Mouse (Mus musculus): ENCODE results near the gene Kri1.
"Not testable (repeated sequence)": the region's sequence is repeated elsewhere in the genome, so short reads cannot be mapped to it uniquely, and the experiment has no call there.

- TF ChIP-seq POLR2A (IDR thresholded peaks at IDR 0.05; ENCODE audit: low read depth, low read length); CTCF (IDR thresholded peaks at IDR 0.05; ENCODE audit: extremely low read depth, insufficient read length, insufficient replicate concordance, low read depth, low read length): not testable (repeated sequence)
These were observed 4.1 kb upstream of the Kri1 start for GRCm38 (mm10) chr9:21291868-21292267.

All from small intestine, adult 2 months (tissue).